Mouse (Mus musculus): ENCODE data around the gene Tut7. TPM values are rescaled to one million over a fixed set of nuclear protein-coding genes. Genes with fewer than 3 reads are reported as not detected.
"Not testable (repeated sequence)": the region's sequence is repeated elsewhere in the genome, so short reads cannot be mapped to it uniquely, and the experiment has no call there.

Gene Tut7
- polyA plus RNA-seq, 1 experiment from 2014 or later: 52.9 TPM

- H3K9ac ChIP-seq (ENCODE audit: low read length): no peak overlapping the region
- WGBS: 27% methylated on average over 3 of the region's 3 CpGs
- ATAC-seq (ENCODE audit: insufficient read depth, low FRiP score): no peak
- no peaks in the 10 kb centered on the region for H3K36me3 ChIP-seq (ENCODE audit: control insufficient read depth, insufficient read depth, low read length)
- H3K9me3 ChIP-seq (replicated peaks; ENCODE audit: control insufficient read depth, low read length): no peaks in the 10 kb centered on the region
- no peaks in the 10 kb centered on the region for H3K27me3 ChIP-seq (ENCODE audit: control insufficient read depth, insufficient read depth, low read length)
- H3K4me2 ChIP-seq (ENCODE audit: low read depth, low read length): no peak overlapping the region
- no peak overlapping the region for H3K4me3 ChIP-seq (replicated peaks; ENCODE audit: low read length)
- H3K4me1 ChIP-seq (ENCODE audit: control insufficient read depth, insufficient read depth, low read length): peaks cover 4% of the 10 kb centered on the region; the same call in 1 of the 2 replicates
- H3K27ac ChIP-seq (ENCODE audit: low read length): no peak overlapping the region
Observed at GRCm38 (mm10) chr13:59735190-59735589, 87.8 kb downstream of the Tut7 start.

- not testable (repeated sequence) for ATAC-seq (ENCODE audit: insufficient read depth, low FRiP score); H3K9ac ChIP-seq (ENCODE audit: low read length); H3K36me3 ChIP-seq (ENCODE audit: control insufficient read depth, insufficient read depth, low read length); H3K27ac ChIP-seq (ENCODE audit: low read length); H3K4me2 ChIP-seq (ENCODE audit: low read depth, low read length); H3K4me3 ChIP-seq (replicated peaks; ENCODE audit: low read length); H3K4me1 ChIP-seq (ENCODE audit: control insufficient read depth, insufficient read depth, low read length); H3K9me3 ChIP-seq (replicated peaks; ENCODE audit: control insufficient read depth, low read length); H3K27me3 ChIP-seq (ENCODE audit: control insufficient read depth, insufficient read depth, low read length)
- WGBS: 27% methylated on average over 6 of the region's 6 CpGs
Observed at GRCm38 (mm10) chr13:59734347-59734746, 88.6 kb downstream of the Tut7 start.

GRCm38 (mm10) chr13:59733936-59734335 is 89.0 kb downstream of the Tut7 start:
- no peaks in the 10 kb centered on the region for H3K27me3 ChIP-seq (ENCODE audit: control insufficient read depth, insufficient read depth, low read length)
- no peak overlapping the region for H3K4me2 ChIP-seq (ENCODE audit: low read depth, low read length)
- H3K4me1 ChIP-seq (ENCODE audit: control insufficient read depth, insufficient read depth, low read length): peaks cover 4% of the 10 kb centered on the region; the same call in 1 of the 2 replicates
- H3K36me3 ChIP-seq (ENCODE audit: control insufficient read depth, insufficient read depth, low read length): no peaks in the 10 kb centered on the region
- H3K27ac ChIP-seq (ENCODE audit: low read length): no peak overlapping the region
- ATAC-seq (ENCODE audit: insufficient read depth, low FRiP score): no peak
- no peaks in the 10 kb centered on the region for H3K9me3 ChIP-seq (replicated peaks; ENCODE audit: control insufficient read depth, low read length)
- 89% methylated on average over 3 of the region's 4 CpGs for WGBS
- H3K4me3 ChIP-seq (replicated peaks; ENCODE audit: low read length): no peak overlapping the region
- no peak overlapping the region for H3K9ac ChIP-seq (ENCODE audit: low read length)

GRCm38 (mm10) chr13:59731652-59732051 is 91.3 kb downstream of the Tut7 start, which contains the start of gene Spata31d1d:
Gene Spata31d1d, minus strand, starts transcription at chr13:59731752.
- Histone ChIP-seq H3K4me2 (ENCODE audit: low read depth, low read length) (no peak within 1 kb of the TSS), H3K4me1 (ENCODE audit: control insufficient read depth, insufficient read depth, low read length) (peaks cover 7% of the 10 kb centered on the region; the same call in 1 of the 2 replicates), H3K27me3 (ENCODE audit: control insufficient read depth, insufficient read depth, low read length) (no peaks in the 10 kb centered on the region), H3K9me3 (replicated peaks; ENCODE audit: control insufficient read depth, low read length) (no peaks in the 10 kb centered on the region), H3K27ac (ENCODE audit: low read length) (no peak within 1 kb of the TSS), H3K9ac (ENCODE audit: low read length) (no peak within 1 kb of the TSS), H3K36me3 (ENCODE audit: control insufficient read depth, insufficient read depth, low read length) (no peaks in the 10 kb centered on the region), H3K4me3 (replicated peaks; ENCODE audit: low read length) (no peak within 1 kb of the TSS)
- no peak for ATAC-seq (ENCODE audit: insufficient read depth, low FRiP score)
- 41% methylated on average over 7 of the region's 7 CpGs for WGBS

GRCm38 (mm10) chr13:59728378-59729093 is 94.4 kb downstream of the Tut7 start:
- ATAC-seq (ENCODE audit: insufficient read depth, low FRiP score): peak; percentile 75; the same call in 1 of the 2 replicates
- H3K9me3 ChIP-seq (replicated peaks; ENCODE audit: control insufficient read depth, low read length): no peaks in the 10 kb centered on the region; the same call in 1 of the 2 replicates
- no peaks in the 10 kb centered on the region for H3K27me3 ChIP-seq (ENCODE audit: control insufficient read depth, insufficient read depth, low read length)
- peaks cover 9% of the 10 kb centered on the region; the same call in 1 of the 2 replicates for H3K4me1 ChIP-seq (ENCODE audit: control insufficient read depth, insufficient read depth, low read length)
- H3K4me3 ChIP-seq (replicated peaks; ENCODE audit: low read length): no peak overlapping the region
- H3K27ac ChIP-seq (ENCODE audit: low read length): no peak overlapping the region
- 23% methylated on average over 7 of the region's 7 CpGs for WGBS
- H3K36me3 ChIP-seq (ENCODE audit: control insufficient read depth, insufficient read depth, low read length): no peaks in the 10 kb centered on the region
- H3K4me2 ChIP-seq (ENCODE audit: low read depth, low read length): no peak overlapping the region
- 0 out of 2 replicates have a peak overlapping the region, but pooled peaks have one; percentile 5 for H3K9ac ChIP-seq (ENCODE audit: low read length)

GRCm38 (mm10) chr13:59726139-59726867 is 96.6 kb downstream of the Tut7 start:
- no peaks in the 10 kb centered on the region for H3K27me3 ChIP-seq (ENCODE audit: control insufficient read depth, insufficient read depth, low read length)
- peaks cover 9% of the 10 kb centered on the region; the same call in 1 of the 2 replicates for H3K4me1 ChIP-seq (ENCODE audit: control insufficient read depth, insufficient read depth, low read length)
- peak overlapping the region; percentile 34; the same call in 1 of the 2 replicates for H3K9ac ChIP-seq (ENCODE audit: low read length)
- no peak overlapping the region for H3K27ac ChIP-seq (ENCODE audit: low read length)
- no peaks in the 10 kb centered on the region for H3K36me3 ChIP-seq (ENCODE audit: control insufficient read depth, insufficient read depth, low read length)
- H3K4me2 ChIP-seq (ENCODE audit: low read depth, low read length): peak overlapping the region; percentile 40
- H3K9me3 ChIP-seq (replicated peaks; ENCODE audit: control insufficient read depth, low read length): no peaks in the 10 kb centered on the region; the same call in 1 of the 2 replicates
- ATAC-seq (ENCODE audit: insufficient read depth, low FRiP score): no peak
- 28% methylated on average over 29 of the region's 29 CpGs for WGBS
- H3K4me3 ChIP-seq (replicated peaks; ENCODE audit: low read length): peak overlapping the region; percentile 13; the same call in 1 of the 2 replicates

GRCm38 (mm10) chr13:59722089-59722488 is 100.9 kb downstream of the Tut7 start:
- not testable (repeated sequence) for H3K27me3 ChIP-seq (ENCODE audit: control insufficient read depth, insufficient read depth, low read length); H3K4me3 ChIP-seq (replicated peaks; ENCODE audit: low read length); H3K4me1 ChIP-seq (ENCODE audit: control insufficient read depth, insufficient read depth, low read length); H3K27ac ChIP-seq (ENCODE audit: low read length); H3K9ac ChIP-seq (ENCODE audit: low read length); H3K9me3 ChIP-seq (replicated peaks; ENCODE audit: control insufficient read depth, low read length); ATAC-seq (ENCODE audit: insufficient read depth, low FRiP score); H3K4me2 ChIP-seq (ENCODE audit: low read depth, low read length); H3K36me3 ChIP-seq (ENCODE audit: control insufficient read depth, insufficient read depth, low read length)
- WGBS: 82% methylated on average over 1 of the region's 1 CpGs

Data from stomach, embryonic 16.5 days (tissue).